Mouse (Mus musculus): ENCODE measurements at regions not wholly inside any gene's neighbourhood (a gene's known extent, or its start where the extent isn't known, plus 50 kb on each side); places are given as distances from the start of the nearest gene placed in this dataset.
A peak's percentile ranks its signal among the peaks of the same experiment; 100 is the strongest.

DNA sequence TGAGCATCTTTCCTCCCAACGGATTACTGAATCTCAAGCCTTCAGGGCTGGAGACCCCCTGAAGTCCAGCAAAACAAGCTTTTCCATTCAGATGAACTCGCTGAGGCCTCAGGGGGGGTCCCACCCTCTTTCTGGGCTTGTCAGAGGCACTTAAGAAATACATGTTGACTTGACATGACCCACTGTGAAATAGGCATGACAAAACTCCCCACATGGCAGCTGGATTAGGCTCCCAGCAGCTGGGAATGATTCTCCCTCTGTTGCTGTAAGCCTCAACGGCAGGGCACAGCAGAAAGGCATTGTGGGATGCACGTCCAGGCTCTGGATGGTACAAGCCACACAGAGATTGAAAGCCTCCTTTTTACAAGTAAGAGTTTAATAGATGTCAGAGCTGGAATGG is 110.5 kb downstream of the Slc4a3 start:
- ATAC-seq (ENCODE audit: low FRiP score, low read depth), result no peak
- no peak overlapping the region for H3K27ac ChIP-seq
- no peak overlapping the region for H3K4me2 ChIP-seq (replicated peaks)
- H3K4me3 ChIP-seq, result no peak overlapping the region
- no peaks in the 10 kb centered on the region for H3K36me3 ChIP-seq
- peaks cover 7% of the 10 kb centered on the region; the same call in 1 of the 2 replicates for H3K4me1 ChIP-seq
- no peaks in the 10 kb centered on the region for H3K9me3 ChIP-seq
- WGBS, result 63% methylated on average over 4 of the region's 4 CpGs
- no peaks in the 10 kb centered on the region for H3K27me3 ChIP-seq (replicated peaks)
- H3K9ac ChIP-seq, result no peak overlapping the region

DNA sequence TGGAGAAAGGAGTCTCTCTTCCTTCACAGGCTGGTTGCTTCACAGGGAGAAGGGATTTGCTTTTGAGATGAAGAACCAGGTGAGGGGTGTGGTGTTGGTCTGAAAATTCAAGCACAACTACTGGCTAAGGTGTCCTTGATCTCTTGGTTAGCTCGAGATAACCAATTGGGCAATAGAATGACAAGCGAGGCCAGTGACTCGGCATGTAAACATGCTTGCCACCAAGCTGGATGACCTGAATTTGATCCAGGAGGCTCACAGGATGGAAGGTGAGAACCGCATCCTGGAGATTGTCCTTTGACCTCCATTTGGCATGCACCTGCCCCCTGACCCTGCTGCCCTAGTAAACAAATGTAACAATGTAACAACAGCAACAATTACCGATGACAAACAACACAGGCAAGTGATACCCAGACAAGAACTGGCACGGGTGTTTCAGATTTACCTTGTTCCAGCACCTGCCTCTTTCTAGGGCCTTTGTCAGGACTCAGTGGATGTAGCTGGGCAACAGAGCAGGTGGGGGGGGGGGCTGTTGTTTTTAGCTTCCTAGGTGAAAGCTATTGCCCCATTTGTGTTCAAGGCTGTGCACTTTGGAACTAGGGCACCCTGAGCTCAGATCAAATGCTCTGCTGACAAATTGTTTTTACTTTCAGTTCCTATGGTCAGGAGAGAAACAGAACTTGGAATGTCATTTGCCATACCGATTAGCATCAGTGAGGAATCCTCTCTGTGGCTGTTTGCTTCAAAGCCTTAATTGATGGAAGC is 114.5 kb downstream of the Slc4a3 start:
- Histone ChIP-seq H3K27me3 (replicated peaks) (0 out of 2 replicates have a peak, but pooled peaks cover 4% of the 10 kb centered on the region), H3K9me3 (no peaks in the 10 kb centered on the region), H3K4me1 (peaks cover 10% of the 10 kb centered on the region), H3K27ac (no peak overlapping the region), H3K4me2 (replicated peaks) (no peak overlapping the region), H3K4me3 (no peak overlapping the region), H3K9ac (no peak overlapping the region), H3K36me3 (no peaks in the 10 kb centered on the region)
- ATAC-seq (ENCODE audit: low FRiP score, low read depth), result no peak
- 81% methylated on average over 7 of the region's 7 CpGs for WGBS

DNA sequence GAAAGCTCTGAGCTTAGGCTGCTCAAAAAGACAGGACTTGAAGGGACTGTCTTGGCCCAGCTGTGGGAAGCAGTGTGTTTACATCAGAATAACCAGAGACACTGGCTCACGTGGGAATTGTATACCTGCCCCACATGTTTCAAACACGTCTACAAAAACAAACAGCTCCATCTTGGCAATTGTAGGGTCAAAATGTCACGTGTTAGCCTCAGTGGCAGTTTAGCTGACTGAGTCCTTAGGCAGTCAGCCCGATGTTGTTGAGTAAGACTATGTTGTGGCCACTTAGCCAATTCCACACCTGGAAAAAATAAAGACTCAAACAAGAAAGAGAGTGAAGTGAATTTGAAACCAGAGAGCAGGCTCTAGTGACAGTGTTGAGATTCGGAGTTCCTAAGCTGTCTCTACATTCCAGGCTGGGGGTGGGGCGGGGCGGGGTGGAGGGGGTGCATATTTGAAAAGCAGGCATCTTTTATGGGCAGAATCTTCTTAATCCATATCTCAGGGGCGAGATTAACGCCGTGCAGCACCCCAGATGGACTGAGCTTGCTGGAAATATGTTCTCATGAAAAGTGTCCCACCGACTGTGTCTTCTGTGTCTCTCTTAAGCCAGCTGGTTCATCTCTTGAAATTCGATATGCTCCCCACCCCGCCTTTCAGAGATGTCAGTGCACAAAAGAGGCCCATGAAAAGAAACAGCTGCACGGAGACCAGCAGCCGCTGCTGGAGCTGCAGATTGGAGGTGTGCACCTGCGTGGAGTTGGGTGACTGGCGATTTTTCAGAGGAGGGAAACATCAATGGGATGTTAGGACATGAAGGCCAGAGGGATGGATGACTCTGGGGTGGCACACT is 116.3 kb downstream of the Slc4a3 start:
- no peak overlapping the region for H3K4me3 ChIP-seq
- peak; percentile 56 for ATAC-seq (ENCODE audit: low FRiP score, low read depth)
- H3K4me2 ChIP-seq (replicated peaks), result 0 out of 2 replicates have a peak overlapping the region, but pooled peaks have one; percentile 17

DNA sequence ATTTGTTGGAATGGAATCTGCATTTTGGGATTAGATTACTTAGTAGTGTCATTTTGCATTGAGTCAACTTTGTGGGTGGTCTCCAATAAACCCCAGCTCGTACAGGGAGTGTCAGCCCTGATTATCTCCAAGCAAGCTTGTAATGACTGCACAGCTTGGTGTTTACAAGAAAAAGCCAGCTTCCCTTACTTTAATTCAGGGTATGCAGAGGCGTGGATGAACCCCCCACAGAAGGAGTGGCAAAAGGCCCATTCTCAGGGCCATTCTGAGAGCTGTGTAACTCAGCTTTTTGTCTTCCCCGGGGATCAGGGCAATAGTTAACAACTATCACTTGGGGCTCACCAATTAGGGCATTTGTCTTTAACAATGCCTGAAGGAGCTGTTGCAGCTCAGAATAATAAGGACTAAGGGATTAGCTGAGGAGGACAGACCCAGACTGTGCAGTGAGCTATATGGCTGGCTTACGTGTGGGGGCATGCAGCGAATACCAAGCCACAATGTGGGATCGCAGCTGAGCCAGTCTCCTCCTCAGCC is 121.7 kb downstream of the Slc4a3 start:
- H3K9ac ChIP-seq, result no peak overlapping the region
- 16% methylated on average over 6 of the region's 6 CpGs for WGBS
- H3K27ac ChIP-seq, result no peak overlapping the region
- no peak overlapping the region for H3K4me2 ChIP-seq (replicated peaks)
- no peak for ATAC-seq (ENCODE audit: low FRiP score, low read depth)
- peaks cover 4% of the 10 kb centered on the region; the same call in 1 of the 2 replicates for H3K27me3 ChIP-seq (replicated peaks)
- peaks cover 8% of the 10 kb centered on the region; the same call in 1 of the 2 replicates for H3K9me3 ChIP-seq
- H3K36me3 ChIP-seq, result no peaks in the 10 kb centered on the region
- H3K4me1 ChIP-seq, result peaks cover 9% of the 10 kb centered on the region
- no peak overlapping the region for H3K4me3 ChIP-seq

More for the DNA sequence above, 116.3 kb downstream of the Slc4a3 start:
- peaks cover 8% of the 10 kb centered on the region; the same call in 1 of the 2 replicates for H3K9me3 ChIP-seq
- no peaks in the 10 kb centered on the region for H3K36me3 ChIP-seq
- WGBS, result 16% methylated on average over 17 of the region's 17 CpGs
- H3K4me1 ChIP-seq, result peaks cover 10% of the 10 kb centered on the region
- H3K27me3 ChIP-seq (replicated peaks), result peaks cover 4% of the 10 kb centered on the region; the same call in 1 of the 2 replicates
- H3K9ac ChIP-seq, result no peak overlapping the region
- no peak overlapping the region for H3K27ac ChIP-seq

DNA sequence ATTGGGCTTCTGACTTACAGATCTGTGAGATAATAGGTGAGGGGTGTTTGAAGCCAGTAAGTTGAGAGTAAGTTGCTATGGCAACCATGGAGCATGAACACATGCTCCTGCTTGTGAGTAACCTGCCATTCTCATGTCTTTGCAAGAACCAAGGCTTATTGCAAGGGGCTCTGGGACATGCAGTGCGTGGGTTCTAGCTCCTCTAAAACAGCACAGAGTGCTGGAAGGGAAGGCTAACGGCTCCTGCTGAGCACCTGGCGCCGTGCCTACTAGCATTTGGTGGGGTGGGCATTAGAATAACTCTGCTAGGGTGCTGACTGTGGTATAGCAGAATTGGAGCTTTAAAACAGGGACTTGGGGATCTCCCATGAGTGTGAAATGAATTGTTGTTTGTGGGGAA is 130.2 kb downstream of the Slc4a3 start:
- no peaks in the 10 kb centered on the region for H3K27me3 ChIP-seq (replicated peaks)
- peaks cover 8% of the 10 kb centered on the region; the same call in 1 of the 2 replicates for H3K4me1 ChIP-seq
- H3K9me3 ChIP-seq, result no peaks in the 10 kb centered on the region
- H3K4me2 ChIP-seq (replicated peaks), result no peak overlapping the region
- ATAC-seq (ENCODE audit: low FRiP score, low read depth), result no peak
- no peak overlapping the region for H3K9ac ChIP-seq
- no peak overlapping the region for H3K27ac ChIP-seq
- no peak overlapping the region for H3K4me3 ChIP-seq
- H3K36me3 ChIP-seq, result no peaks in the 10 kb centered on the region
- 87% methylated on average over 4 of the region's 4 CpGs for WGBS

DNA sequence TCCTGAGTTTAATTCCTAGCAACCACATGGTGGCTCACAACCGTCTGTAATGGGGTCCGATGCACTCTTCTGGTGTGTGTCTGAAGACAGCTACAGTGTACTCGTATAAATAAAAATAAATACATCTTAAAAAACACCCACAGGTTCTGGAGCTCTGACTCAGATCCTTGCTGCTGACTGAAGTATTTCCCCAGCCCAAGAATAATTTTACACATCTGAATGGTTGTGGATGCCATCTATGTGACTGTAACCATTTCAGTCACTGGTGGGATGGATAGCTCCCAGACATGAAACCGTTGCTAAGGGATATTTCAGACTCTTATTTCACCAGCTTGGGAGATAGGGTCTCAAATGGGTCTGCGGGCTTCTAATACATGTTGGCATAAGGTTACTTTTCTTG is 131.6 kb downstream of the Slc4a3 start:
- peaks cover 7% of the 10 kb centered on the region; the same call in 1 of the 2 replicates for H3K9me3 ChIP-seq
- no peak overlapping the region for H3K4me3 ChIP-seq
- no peaks in the 10 kb centered on the region for H3K27me3 ChIP-seq (replicated peaks)
- H3K36me3 ChIP-seq, result no peaks in the 10 kb centered on the region
- no peak for ATAC-seq (ENCODE audit: low FRiP score, low read depth)
- H3K4me1 ChIP-seq, result peaks cover 8% of the 10 kb centered on the region; the same call in 1 of the 2 replicates
- H3K27ac ChIP-seq, result no peak overlapping the region
- no peak overlapping the region for H3K4me2 ChIP-seq (replicated peaks)
- H3K9ac ChIP-seq, result no peak overlapping the region
- 77% methylated on average over 5 of the region's 5 CpGs for WGBS

DNA sequence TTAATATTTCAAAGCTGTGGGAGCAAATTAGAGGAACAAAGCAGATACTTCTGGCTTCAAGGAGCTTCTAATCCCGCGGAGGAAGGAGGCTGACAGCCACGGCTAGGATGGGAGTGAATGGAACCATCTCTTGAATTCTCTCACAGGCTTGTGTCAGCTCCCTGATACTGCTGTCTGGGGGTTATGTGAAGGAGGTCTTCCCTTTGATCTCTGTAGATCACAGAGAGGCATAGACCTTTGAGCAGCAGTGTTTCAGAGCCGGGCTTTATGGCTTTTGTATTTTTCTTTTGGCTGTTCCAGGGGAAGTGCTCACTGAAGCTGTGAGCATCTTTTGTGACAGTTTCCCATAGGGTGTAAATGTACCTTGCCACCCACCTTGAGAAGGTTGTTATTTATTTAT is 132.2 kb downstream of the Slc4a3 start:
- 23% methylated on average over 4 of the region's 4 CpGs for WGBS
- peaks cover 7% of the 10 kb centered on the region; the same call in 1 of the 2 replicates for H3K9me3 ChIP-seq
- peaks cover 8% of the 10 kb centered on the region; the same call in 1 of the 2 replicates for H3K4me1 ChIP-seq
- no peaks in the 10 kb centered on the region for H3K27me3 ChIP-seq (replicated peaks)
- H3K27ac ChIP-seq, result no peak overlapping the region
- H3K4me2 ChIP-seq (replicated peaks), result no peak overlapping the region
- no peaks in the 10 kb centered on the region for H3K36me3 ChIP-seq
- no peak for ATAC-seq (ENCODE audit: low FRiP score, low read depth)
- no peak overlapping the region for H3K4me3 ChIP-seq
- H3K9ac ChIP-seq, result no peak overlapping the region

DNA sequence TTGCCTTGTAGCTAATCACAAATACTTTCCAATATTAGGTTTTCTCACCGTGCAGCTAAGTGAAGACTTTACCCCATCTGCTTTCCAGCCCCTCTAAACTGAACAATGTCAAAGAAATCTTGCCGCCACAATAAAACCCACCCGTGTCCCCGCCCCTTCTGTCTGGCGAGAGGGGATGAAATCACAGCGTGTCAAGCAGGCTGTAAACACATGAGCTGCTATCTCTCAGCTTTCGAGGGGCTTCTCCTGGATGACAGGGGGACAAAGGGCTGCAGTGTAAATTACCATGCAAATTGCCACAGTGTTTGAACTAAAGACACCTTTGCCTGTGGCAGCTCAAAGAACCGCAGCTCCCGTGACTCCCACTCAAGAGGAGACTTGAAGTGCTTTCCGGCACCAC is 134.3 kb downstream of the Slc4a3 start:
- Histone ChIP-seq H3K4me3 (no peak overlapping the region), H3K9me3 (peaks cover 7% of the 10 kb centered on the region; the same call in 1 of the 2 replicates), H3K36me3 (no peaks in the 10 kb centered on the region), H3K27me3 (replicated peaks) (no peaks in the 10 kb centered on the region), H3K4me1 (peaks cover 8% of the 10 kb centered on the region; the same call in 1 of the 2 replicates), H3K27ac (no peak overlapping the region), H3K4me2 (replicated peaks) (no peak overlapping the region), H3K9ac (no peak overlapping the region)
- WGBS, result 13% methylated on average over 10 of the region's 10 CpGs
- ATAC-seq (ENCODE audit: low FRiP score, low read depth), result no peak

DNA sequence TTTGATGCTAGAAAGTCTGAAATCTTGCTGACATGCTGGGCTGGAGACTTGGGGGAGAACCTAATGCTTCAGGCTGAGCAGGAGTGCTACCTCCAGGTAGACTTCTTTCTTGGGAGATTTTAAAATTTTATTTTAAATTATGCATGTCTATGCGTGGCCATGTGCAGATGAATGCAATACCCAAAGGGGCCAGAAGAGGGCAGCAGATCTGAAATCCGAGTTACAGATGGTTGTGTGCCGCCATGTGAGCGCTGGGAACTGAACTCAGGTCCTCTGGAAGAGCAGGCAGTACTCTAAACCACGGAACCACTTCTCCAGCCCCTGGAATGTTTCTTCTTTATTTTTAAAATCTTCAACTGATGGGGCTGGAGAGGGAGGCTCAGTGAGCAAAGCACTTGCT is 135.8 kb downstream of the Slc4a3 start:
- no peaks in the 10 kb centered on the region for H3K36me3 ChIP-seq

DNA sequence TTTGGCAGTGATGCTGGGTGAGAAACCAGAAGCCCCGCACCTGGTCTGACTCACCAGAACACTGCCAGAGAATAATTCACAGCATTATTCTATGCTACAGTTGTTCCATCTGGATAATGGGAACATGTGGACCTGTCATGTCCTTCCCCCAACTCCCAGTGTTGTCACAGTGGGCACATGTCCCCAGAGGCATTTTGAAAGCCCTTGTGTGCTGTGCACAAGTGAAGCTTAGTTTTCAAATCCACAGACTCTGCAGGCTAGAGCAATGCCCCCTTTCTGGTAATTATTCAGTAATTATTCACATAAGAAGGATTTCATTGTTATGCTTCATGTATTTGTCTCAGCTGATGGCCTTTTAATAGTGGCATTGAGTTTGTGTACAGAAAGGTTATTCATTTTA is 146.7 kb downstream of the Slc4a3 start:
- Histone ChIP-seq H3K27ac (no peak overlapping the region), H3K27me3 (replicated peaks) (no peaks in the 10 kb centered on the region), H3K4me1 (no peaks in the 10 kb centered on the region), H3K36me3 (no peaks in the 10 kb centered on the region), H3K9ac (no peak overlapping the region), H3K4me2 (replicated peaks) (no peak overlapping the region), H3K9me3 (no peaks in the 10 kb centered on the region), H3K4me3 (no peak overlapping the region)
- ATAC-seq (ENCODE audit: low FRiP score, low read depth), result peak; percentile 50; the same call in 1 of the 2 replicates
- WGBS, result 91% methylated on average over 1 of the region's 1 CpGs

More for the DNA sequence above, 135.8 kb downstream of the Slc4a3 start:
- Histone ChIP-seq H3K9ac (no peak overlapping the region), H3K27me3 (replicated peaks) (no peaks in the 10 kb centered on the region), H3K9me3 (peaks cover 7% of the 10 kb centered on the region; the same call in 1 of the 2 replicates), H3K4me3 (no peak overlapping the region), H3K4me2 (replicated peaks) (no peak overlapping the region), H3K27ac (no peak overlapping the region), H3K4me1 (peaks cover 8% of the 10 kb centered on the region; the same call in 1 of the 2 replicates)
- ATAC-seq (ENCODE audit: low FRiP score, low read depth), result no peak
- WGBS, result 92% methylated on average over 5 of the region's 5 CpGs

DNA sequence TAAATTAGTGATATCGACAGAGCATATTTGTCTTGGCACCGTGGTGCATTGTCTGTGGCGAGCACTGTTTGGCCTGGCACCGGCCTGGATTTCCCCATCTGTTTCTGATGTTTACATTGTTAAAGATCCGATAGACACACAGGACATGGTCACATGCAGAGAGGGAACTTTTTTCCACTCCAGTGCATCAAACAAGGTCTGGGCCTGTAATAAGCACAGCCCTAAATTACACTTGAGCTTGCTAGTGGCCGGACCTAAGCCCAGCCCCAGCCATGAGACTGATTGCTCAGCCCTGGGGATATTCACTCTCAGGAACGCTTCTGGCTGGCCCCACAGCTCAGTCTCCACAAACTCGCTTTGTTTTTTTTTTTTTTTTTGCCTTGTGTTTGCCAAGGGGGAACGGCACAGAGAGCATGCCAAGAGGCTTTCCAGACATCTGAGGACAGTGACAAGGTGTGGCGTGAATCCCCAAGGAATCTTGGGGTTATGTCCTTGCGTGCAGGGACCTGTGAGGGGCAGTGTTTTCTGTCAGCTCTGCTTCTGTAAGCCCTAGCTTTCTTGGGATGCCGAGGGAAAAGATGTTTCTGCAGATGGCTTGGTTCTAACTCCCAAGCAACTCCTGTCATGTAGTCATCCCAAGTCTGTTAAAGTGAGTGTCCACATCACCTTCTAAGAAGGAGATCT is 147.3 kb downstream of the Slc4a3 start:
- Histone ChIP-seq H3K36me3 (no peaks in the 10 kb centered on the region), H3K9ac (no peak overlapping the region), H3K27me3 (replicated peaks) (no peaks in the 10 kb centered on the region), H3K9me3 (no peaks in the 10 kb centered on the region), H3K4me1 (no peaks in the 10 kb centered on the region), H3K4me2 (replicated peaks) (no peak overlapping the region), H3K4me3 (no peak overlapping the region), H3K27ac (no peak overlapping the region)
- 32% methylated on average over 12 of the region's 12 CpGs for WGBS
- 0 out of 2 replicates have a peak, but pooled peaks have one; percentile 37 for ATAC-seq (ENCODE audit: low FRiP score, low read depth)

Measured in neural tube, embryonic 12.5 days (tissue).